Mouse (Mus musculus): ENCODE data around the gene Uhrf1. TPM values are rescaled to one million over a fixed set of nuclear protein-coding genes. Genes with fewer than 3 reads are reported as not detected.

Gene Uhrf1
- polyA plus RNA-seq, 1 experiment from 2014 or later = 331 TPM

DNA sequence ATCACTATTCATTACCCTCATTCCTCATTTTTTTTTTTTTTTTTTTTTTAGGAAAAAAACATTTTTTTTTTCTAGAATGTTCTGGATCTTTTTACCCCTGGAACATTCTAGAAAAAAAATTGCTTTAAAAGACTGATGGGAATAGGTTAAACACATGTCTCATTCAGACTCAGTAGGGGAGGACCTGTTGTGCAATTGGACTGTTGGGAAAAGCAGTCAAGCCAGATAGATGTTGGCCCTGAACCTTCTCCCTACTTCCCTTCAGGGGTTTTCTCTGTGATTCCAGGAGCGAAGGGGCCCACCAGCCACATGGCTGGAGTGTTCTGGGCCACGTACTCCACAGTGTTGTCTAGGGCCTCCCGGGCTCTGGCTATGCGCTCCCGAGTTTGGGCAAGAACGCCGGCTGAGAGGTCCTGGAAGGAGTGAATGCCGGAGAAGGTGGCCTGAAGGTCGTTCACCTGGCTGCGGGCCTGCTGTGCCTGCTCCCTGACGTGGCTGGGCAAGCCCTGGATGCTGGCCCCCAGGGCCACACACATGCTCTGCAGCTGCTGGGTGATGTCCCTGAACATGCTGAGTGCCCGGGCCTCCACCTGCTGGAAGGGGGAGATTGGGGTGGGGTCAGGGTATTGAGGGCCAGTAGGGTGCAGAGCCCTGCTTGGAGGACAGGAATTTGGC is 23.5 kb upstream of the Uhrf1 start:
- no peak overlapping the region for H3K27ac ChIP-seq
- peaks cover 49% of the 10 kb centered on the region for H3K36me3 ChIP-seq (replicated peaks)
- no peaks in the 10 kb centered on the region for H3K9me3 ChIP-seq
- no peak overlapping the region for H3K4me3 ChIP-seq
- WGBS = 91% methylated on average over 12 of the region's 12 CpGs
- H3K27me3 ChIP-seq (ENCODE audit: poor library complexity, severe bottlenecking) = no peaks in the 10 kb centered on the region
- H3K4me1 ChIP-seq = peaks cover 35% of the 10 kb centered on the region
- DNase-seq (ENCODE audit: extremely low spot score, low spot score) = no peak

DNA sequence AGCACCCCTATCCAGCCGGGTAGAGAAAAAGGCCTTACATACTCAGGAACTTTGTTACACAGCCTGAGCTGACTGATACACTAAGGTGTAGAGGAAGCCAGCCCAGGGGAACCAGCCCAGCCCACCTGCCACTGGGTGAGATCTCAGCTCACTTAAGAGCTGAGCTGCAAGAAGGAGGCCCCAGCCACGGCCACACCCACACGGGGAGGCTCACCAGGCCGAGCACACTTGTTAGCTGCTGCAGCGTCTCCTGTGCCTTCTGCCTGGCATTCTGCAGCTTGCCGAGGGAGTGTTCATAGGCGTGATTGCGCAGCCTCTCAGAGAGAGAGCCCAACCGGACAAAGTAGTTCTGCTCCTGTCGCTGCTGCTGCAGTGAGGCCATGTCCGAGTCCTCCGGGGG is 21.9 kb upstream of the Uhrf1 start:
- Histone ChIP-seq H3K27ac (no peak overlapping the region), H3K9me3 (no peaks in the 10 kb centered on the region), H3K27me3 (ENCODE audit: poor library complexity, severe bottlenecking) (no peaks in the 10 kb centered on the region), H3K36me3 (replicated peaks) (peaks cover 64% of the 10 kb centered on the region), H3K4me3 (no peak overlapping the region; the same call in 1 of the 2 replicates), H3K4me1 (peaks cover 30% of the 10 kb centered on the region)
- WGBS = 95% methylated on average over 12 of the region's 12 CpGs
- no peak for DNase-seq (ENCODE audit: extremely low spot score, low spot score)

DNA sequence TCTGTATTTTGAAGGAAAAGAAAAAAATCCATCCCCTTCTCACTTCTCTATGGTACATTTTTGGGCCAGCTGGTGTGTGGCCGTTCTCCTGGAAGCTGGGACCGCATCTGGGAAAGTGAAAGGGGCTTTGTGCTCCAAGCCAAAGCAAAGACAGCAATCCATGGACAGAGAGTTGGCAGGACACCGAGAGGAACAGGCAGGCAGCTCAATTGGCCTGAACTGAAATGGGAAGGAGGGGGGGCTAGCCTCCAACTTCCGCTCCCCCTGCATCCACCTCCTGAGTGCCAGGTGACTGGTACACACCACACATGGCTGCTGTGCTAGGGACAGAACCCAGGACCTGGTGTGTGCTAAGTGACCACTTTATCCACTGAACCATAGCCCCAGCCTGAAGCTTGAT is 20.3 kb upstream of the Uhrf1 start:
- no peak overlapping the region for H3K4me3 ChIP-seq
- no peak overlapping the region for H3K27ac ChIP-seq
- no peak for DNase-seq (ENCODE audit: extremely low spot score, low spot score)
- 89% methylated on average over 4 of the region's 4 CpGs for WGBS
- peaks cover 21% of the 10 kb centered on the region for H3K4me1 ChIP-seq
- H3K36me3 ChIP-seq (replicated peaks) = peaks cover 75% of the 10 kb centered on the region
- no peaks in the 10 kb centered on the region for H3K27me3 ChIP-seq (ENCODE audit: poor library complexity, severe bottlenecking)
- no peaks in the 10 kb centered on the region for H3K9me3 ChIP-seq

DNA sequence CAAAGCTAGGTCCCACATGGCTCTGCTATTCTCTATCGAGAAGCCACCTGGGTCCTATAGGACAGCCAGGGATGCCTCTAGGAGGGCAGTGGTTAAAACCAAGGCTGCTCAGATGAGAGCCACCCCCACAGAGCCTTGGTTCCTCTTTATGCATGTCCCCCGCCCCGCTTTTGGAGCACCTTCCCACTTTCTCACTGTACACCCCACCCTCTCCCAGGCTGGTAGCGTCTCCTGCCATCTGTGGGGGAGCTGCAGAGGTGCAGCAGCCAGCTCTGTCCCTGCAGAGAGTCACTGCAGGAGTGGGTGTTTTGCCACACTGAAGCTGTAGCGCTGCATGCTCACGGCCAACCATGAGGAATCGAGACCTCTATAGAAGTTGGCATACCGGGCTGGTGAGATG is 19.8 kb upstream of the Uhrf1 start:
- Histone ChIP-seq H3K4me3 (no peak overlapping the region), H3K27me3 (ENCODE audit: poor library complexity, severe bottlenecking) (no peaks in the 10 kb centered on the region), H3K36me3 (replicated peaks) (peaks cover 72% of the 10 kb centered on the region), H3K27ac (no peak overlapping the region), H3K4me1 (peaks cover 22% of the 10 kb centered on the region), H3K9me3 (no peaks in the 10 kb centered on the region)
- WGBS = 93% methylated on average over 8 of the region's 8 CpGs
- no peak for DNase-seq (ENCODE audit: extremely low spot score, low spot score)

- H3K36me3 ChIP-seq (replicated peaks) = peaks cover 55% of the 10 kb centered on the region
- 96% methylated on average over 11 of the region's 11 CpGs for WGBS
- DNase-seq (ENCODE audit: extremely low spot score, low spot score) = no peak
- no peaks in the 10 kb centered on the region for H3K27me3 ChIP-seq (ENCODE audit: poor library complexity, severe bottlenecking)
- no peak overlapping the region for H3K4me3 ChIP-seq
- no peaks in the 10 kb centered on the region for H3K9me3 ChIP-seq
- H3K27ac ChIP-seq = no peak overlapping the region
- H3K4me1 ChIP-seq = peaks cover 42% of the 10 kb centered on the region
These were observed 17.1 kb upstream of the Uhrf1 start for GRCm38 (mm10) chr17:56285995-56286394.

DNA sequence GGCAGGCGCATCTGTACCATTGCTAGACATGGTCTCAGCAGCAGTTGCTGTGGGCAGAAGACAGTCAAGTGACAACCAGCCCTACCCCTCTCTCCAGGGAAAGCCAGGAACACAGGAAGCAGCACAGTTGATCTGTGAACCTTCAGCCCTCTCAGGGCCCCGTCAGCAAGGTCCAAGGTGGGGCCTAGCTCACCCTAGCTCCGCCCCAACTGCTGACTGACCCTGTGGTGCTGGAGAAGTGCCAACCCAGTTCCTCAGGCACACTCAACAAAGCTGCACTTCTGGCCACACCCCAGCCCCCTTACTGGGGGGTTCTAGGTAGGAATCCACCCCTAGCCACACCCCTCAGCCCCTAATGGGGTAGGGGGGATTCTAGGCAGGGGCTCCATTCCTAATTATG is 15.3 kb upstream of the Uhrf1 start:
- H3K9me3 ChIP-seq = no peaks in the 10 kb centered on the region
- DNase-seq (ENCODE audit: extremely low spot score, low spot score) = no peak
- H3K4me3 ChIP-seq = peak overlapping the region; percentile 57; the same call in 1 of the 2 replicates
- H3K27me3 ChIP-seq (ENCODE audit: poor library complexity, severe bottlenecking) = no peaks in the 10 kb centered on the region
- H3K4me1 ChIP-seq = peaks cover 54% of the 10 kb centered on the region
- H3K27ac ChIP-seq = peak overlapping the region; percentile 92
- WGBS = 62% methylated on average over 3 of the region's 3 CpGs
- peaks cover 43% of the 10 kb centered on the region for H3K36me3 ChIP-seq (replicated peaks)

- Histone ChIP-seq H3K4me1 (peaks cover 54% of the 10 kb centered on the region), H3K27ac (peak overlapping the region; percentile 92), H3K27me3 (ENCODE audit: poor library complexity, severe bottlenecking) (no peaks in the 10 kb centered on the region), H3K9me3 (no peaks in the 10 kb centered on the region), H3K4me3 (peak overlapping the region; percentile 57), H3K36me3 (replicated peaks) (peaks cover 34% of the 10 kb centered on the region)
- WGBS = 40% methylated on average over 3 of the region's 3 CpGs
- DNase-seq (ENCODE audit: extremely low spot score, low spot score) = no peak
These were observed 14.3 kb upstream of the Uhrf1 start for GRCm38 (mm10) chr17:56288866-56289265.

GRCm38 (mm10) chr17:56289371-56290331 is 13.5 kb upstream of the Uhrf1 start:
- Histone ChIP-seq H3K4me1 (peaks cover 54% of the 10 kb centered on the region), H3K27me3 (ENCODE audit: poor library complexity, severe bottlenecking) (no peaks in the 10 kb centered on the region), H3K4me3 (peak overlapping the region; percentile 57), H3K9me3 (no peaks in the 10 kb centered on the region), H3K27ac (peak overlapping the region; percentile 92), H3K36me3 (replicated peaks) (peaks cover 26% of the 10 kb centered on the region)
- under 1% methylated on average over 23 of the region's 23 CpGs for WGBS
- DNase-seq (ENCODE audit: extremely low spot score, low spot score) = peak; percentile 83

GRCm38 (mm10) chr17:56290388-56291170 is 12.5 kb upstream of the Uhrf1 start:
- DNase-seq (ENCODE audit: extremely low spot score, low spot score) = peak; percentile 90
- Histone ChIP-seq H3K27me3 (ENCODE audit: poor library complexity, severe bottlenecking) (no peaks in the 10 kb centered on the region), H3K4me3 (peak overlapping the region; percentile 57), H3K4me1 (peaks cover 54% of the 10 kb centered on the region), H3K36me3 (replicated peaks) (peaks cover 17% of the 10 kb centered on the region), H3K9me3 (no peaks in the 10 kb centered on the region), H3K27ac (peak overlapping the region; percentile 92)
- WGBS = 5% methylated on average over 17 of the region's 17 CpGs

- H3K27me3 ChIP-seq (ENCODE audit: poor library complexity, severe bottlenecking) = no peaks in the 10 kb centered on the region
- 2% methylated on average over 16 of the region's 16 CpGs for WGBS
- H3K27ac ChIP-seq = peak overlapping the region; percentile 92
- no peaks in the 10 kb centered on the region for H3K9me3 ChIP-seq
- DNase-seq (ENCODE audit: extremely low spot score, low spot score) = peak; percentile 90
- peaks cover 54% of the 10 kb centered on the region for H3K4me1 ChIP-seq
- H3K36me3 ChIP-seq (replicated peaks) = peaks cover 11% of the 10 kb centered on the region
- H3K4me3 ChIP-seq = peak overlapping the region; percentile 57
These were observed 12.0 kb upstream of the Uhrf1 start for GRCm38 (mm10) chr17:56291171-56291511.

GRCm38 (mm10) chr17:56291826-56292475 is 11.2 kb upstream of the Uhrf1 start:
- H3K9me3 ChIP-seq = no peaks in the 10 kb centered on the region
- WGBS = 62% methylated on average over 7 of the region's 7 CpGs
- no peaks in the 10 kb centered on the region for H3K27me3 ChIP-seq (ENCODE audit: poor library complexity, severe bottlenecking)
- peaks cover 3% of the 10 kb centered on the region for H3K36me3 ChIP-seq (replicated peaks)
- DNase-seq (ENCODE audit: extremely low spot score, low spot score) = no peak
- peak overlapping the region; percentile 92 for H3K27ac ChIP-seq
- H3K4me3 ChIP-seq = peak overlapping the region; percentile 57
- H3K4me1 ChIP-seq = peaks cover 52% of the 10 kb centered on the region
